Mouse (Mus musculus) lung, adult 2 months (tissue): ENCODE data around the gene Camk1. TPM values are rescaled to one million over a fixed set of nuclear protein-coding genes. Genes with fewer than 3 reads are reported as not detected.

Experiments used
- DNase-seq: peaks from one replicate; pipeline ENCODE4 v3.0.0; 2022
- H3K4me1 ChIP-seq: fragments of 200-500 bp; 2 replicates; pipeline ENCODE4 v1.6.1; 2011; ENCODE audit warnings: low read length; ENCODE audit not compliant: control insufficient read depth, insufficient read depth
- H3K4me3 ChIP-seq: fragments of 200-500 bp; replicated peaks from 2 replicates; pipeline ENCODE3; 2011; ENCODE audit warnings: low read depth, mild to moderate bottlenecking, control low read depth, low read length; ENCODE audit errors: extremely low read depth
- CTCF ChIP-seq: fragments of 200-500 bp; IDR thresholded peaks from 2 replicates; pipeline ENCODE4 v1.5.1; 2011; ENCODE audit warnings: mild to moderate bottlenecking, low read length, control low read depth; ENCODE audit not compliant: insufficient read depth
- POLR2A ChIP-seq: fragments of 200-500 bp; IDR thresholded peaks from 2 replicates; pipeline ENCODE4 v1.6.1; 2011; ENCODE audit warnings: low read depth, mild to moderate bottlenecking, control low read depth, low read length, borderline replicate concordance; ENCODE audit errors: extremely low read depth
- WGBS: fragments of 180-500 bp; shearing (Covaris S2); methylation state at CpG from one replicate; pipeline ENCODE4 v1.1.7; 2018; 5-methylcytosine and 5-hydroxymethylcytosine counted together
- polyA plus RNA-seq: library from polyadenylated mRNA; depleted of rRNA; stranded (reverse); fragments of >200 nt; gene quantifications from 2 replicates; pipeline ENCODE4 v1.2.3, GENCODE M21; 2012; rRNA removed

Camk1 gene
- polyA plus RNA-seq, 1 experiment: 84.4 TPM

- Histone ChIP-seq H3K4me1 (no peaks in the 10 kb centered on the region), H3K4me3 (no peak overlapping the region)
- DNase-seq: no peak
- TF ChIP-seq CTCF (no peak), POLR2A (no peak)
- 87% methylated on average over 15 of the region's 15 CpGs for WGBS
These were observed 54.4 kb downstream of the Camk1 start for GRCm38 (mm10) chr6:113289346-113289745.

DNA sequence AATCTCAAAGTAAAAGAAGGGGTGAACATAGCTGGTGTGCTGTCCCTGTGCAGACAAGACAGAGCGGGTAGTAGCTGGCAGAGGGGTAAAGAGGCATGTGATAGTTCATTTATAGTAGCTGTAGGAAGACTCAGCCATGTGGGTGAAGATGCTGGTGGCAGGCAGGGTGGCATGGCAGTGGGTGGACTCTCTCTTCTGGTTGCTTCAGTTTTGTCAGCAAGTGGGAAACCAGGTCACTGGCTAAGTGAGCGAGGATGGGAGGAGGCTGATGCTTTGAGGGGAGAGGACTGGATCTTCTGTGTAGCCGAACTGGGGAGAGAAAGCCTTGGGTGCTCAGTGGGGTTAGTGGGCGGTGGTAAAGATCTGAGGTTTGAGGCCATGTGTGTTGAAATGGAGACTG, 56.5 kb downstream of the Camk1 start:
- TF ChIP-seq POLR2A (no peak), CTCF (no peak)
- DNase-seq: no peak
- 0 out of 2 replicates have a peak, but pooled peaks cover 2% of the 10 kb centered on the region for H3K4me1 ChIP-seq
- no peak overlapping the region for H3K4me3 ChIP-seq
- WGBS: 69% methylated on average over 4 of the region's 4 CpGs

DNA sequence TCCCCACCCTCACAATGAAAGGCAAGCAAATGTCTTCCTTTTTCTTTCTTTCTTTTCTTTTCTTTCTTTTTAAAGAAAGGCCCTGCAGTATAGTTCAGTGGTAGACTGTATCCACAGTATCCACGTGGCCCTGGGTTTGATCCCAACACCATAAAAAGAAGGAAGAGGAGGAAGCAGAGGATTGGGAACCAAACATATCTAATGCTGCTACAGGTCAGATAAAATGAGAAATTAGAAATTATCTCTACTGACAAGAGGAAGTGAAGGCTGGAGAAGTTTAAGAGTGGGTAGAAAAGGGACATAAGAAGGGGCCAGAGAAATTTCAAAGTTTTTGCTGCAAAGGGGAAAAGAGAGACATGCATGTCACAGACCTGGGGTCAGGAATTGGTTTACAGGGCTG, 57.5 kb downstream of the Camk1 start:
- H3K4me3 ChIP-seq: no peak overlapping the region
- 54% methylated on average over 1 of the region's 1 CpGs for WGBS

DNA sequence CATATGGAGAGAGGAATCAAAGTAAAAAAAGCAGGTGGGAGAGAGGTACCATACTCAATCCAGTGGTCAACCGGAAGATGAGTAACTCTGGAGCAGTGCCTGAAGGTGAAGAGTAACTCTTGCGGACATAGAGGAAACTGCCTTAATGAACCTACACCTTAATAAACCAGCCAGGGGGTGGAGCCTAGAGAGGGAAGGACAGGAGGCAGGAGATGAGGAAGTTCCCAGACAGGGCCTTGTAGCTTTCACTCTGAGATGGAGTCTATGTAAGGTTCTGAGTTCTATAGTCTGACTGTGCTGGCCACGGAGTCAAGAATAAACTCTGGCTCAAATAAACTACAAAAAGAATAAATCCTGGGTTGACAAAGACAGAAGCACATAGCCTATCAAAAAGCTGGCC, 58.9 kb downstream of the Camk1 start:
- Histone ChIP-seq H3K4me1 (0 out of 2 replicates have a peak, but pooled peaks cover 2% of the 10 kb centered on the region), H3K4me3 (no peak overlapping the region)
- 63% methylated on average over 3 of the region's 3 CpGs for WGBS
- no peak for DNase-seq
- no peak for TF ChIP-seq CTCF
- TF ChIP-seq POLR2A: no peak

More for the DNA sequence above, 57.5 kb downstream of the Camk1 start:
- DNase-seq: no peak
- no peak for TF ChIP-seq CTCF
- 0 out of 2 replicates have a peak, but pooled peaks cover 2% of the 10 kb centered on the region for H3K4me1 ChIP-seq

Other genes with a start within 250 kb of the Camk1 start
- gene Lhfpl4, start 148.6 kb downstream of the Camk1 start, polyA plus RNA-seq: 0.92 and 0.93 TPM in 2 replicates
- 43.5 and 45.5 TPM in 2 replicates for gene Mtmr14, start 106.1 kb downstream of the Camk1 start, polyA plus RNA-seq
- gene Cpne9, start 61.7 kb downstream of the Camk1 start, polyA plus RNA-seq: 0.06 TPM in 1 of 2 replicates, not detected in the other
- 20.2 and 21.3 TPM in 2 replicates for gene Brpf1, start 36.8 kb downstream of the Camk1 start, polyA plus RNA-seq
- 18.9 and 23.9 TPM in 2 replicates for gene Ogg1, start 17.0 kb downstream of the Camk1 start, polyA plus RNA-seq
- gene Tada3, start 33.9 kb upstream of the Camk1 start, polyA plus RNA-seq: 25.7 and 26.9 TPM in 2 replicates
- gene Arpc4, start 34.1 kb upstream of the Camk1 start, polyA plus RNA-seq: 62.3 and 67.0 TPM in 2 replicates
- 23.1 and 25.5 TPM in 2 replicates for gene Ttll3, start 45.3 kb upstream of the Camk1 start, polyA plus RNA-seq
- 43.1 and 44.9 TPM in 2 replicates for gene Rpusd3, start 75.4 kb upstream of the Camk1 start, polyA plus RNA-seq
- 56.9 and 133 TPM in 2 replicates for gene Cidec, start 91.8 kb upstream of the Camk1 start, polyA plus RNA-seq
- gene Jagn1, start 98.6 kb upstream of the Camk1 start, polyA plus RNA-seq: 39.0 and 48.0 TPM in 2 replicates
- gene Il17re, start 114.5 kb upstream of the Camk1 start, polyA plus RNA-seq: 57.2 and 62.4 TPM in 2 replicates
- gene Il17rc, start 127.4 kb upstream of the Camk1 start, polyA plus RNA-seq: 75.5 and 100.0 TPM in 2 replicates
- 22.9 and 30.4 TPM in 2 replicates for gene Creld1, start 139.3 kb upstream of the Camk1 start, polyA plus RNA-seq
- 0.24 and 0.27 TPM in 2 replicates for gene Prrt3, start 157.9 kb upstream of the Camk1 start, polyA plus RNA-seq
- 42.0 and 51.5 TPM in 2 replicates for gene Emc3, start 187.7 kb upstream of the Camk1 start, polyA plus RNA-seq
- gene Fancd2, start 187.7 kb upstream of the Camk1 start, polyA plus RNA-seq: 0.75 and 1.2 TPM in 2 replicates